8 mouse cellular contexts compared by ENCODE assay signal in the genomic region with DNA sequence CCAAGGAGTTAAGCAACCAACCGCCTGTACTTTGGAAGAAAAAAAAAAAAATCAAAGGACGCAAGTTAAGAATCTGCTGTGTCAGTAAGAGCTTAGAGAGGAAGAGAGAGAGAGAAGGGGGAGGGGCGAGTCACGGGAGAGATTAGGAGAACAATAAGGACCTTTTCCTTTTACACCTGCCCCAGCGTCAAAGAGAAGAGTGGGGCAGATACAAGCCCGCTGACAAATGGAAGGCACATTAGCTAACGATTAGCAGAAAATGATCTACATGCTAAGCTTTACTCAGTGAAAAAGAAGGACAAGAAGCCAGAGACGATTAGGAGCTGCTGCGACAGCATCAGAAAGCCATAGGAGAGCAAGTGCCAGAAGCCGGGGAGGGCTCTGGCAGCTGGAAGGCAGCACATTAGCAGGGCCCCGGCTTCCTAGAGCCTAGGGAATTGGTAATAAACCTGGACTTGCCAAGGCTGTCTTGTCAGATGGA.
A peak's percentile ranks its signal among the peaks of the same experiment; 100 is the strongest.
DNase-seq lines count a peak whose midpoint lies in the region; ATAC-seq and TF ChIP-seq lines count a peak whose summit lies in the region.

No protein-coding gene starts in this region.

- DNase-seq in gastrocnemius, adult 2 months, result no peak
- DNase-seq in gastrocnemius, postnatal 36 days, result no peak
- peak; percentile 12 for DNase-seq in brain, embryonic 18.5 days (ENCODE audit: low read depth, low spot score)
- peak; percentile 19 to 21 for DNase-seq in heart, postnatal 10 days
- peak; percentile 14 to 47 for DNase-seq in kidney, postnatal 4 days
- peak; percentile 49 for DNase-seq in retina, embryonic 14.5 days (ENCODE audit: low spot score)
- DNase-seq in urinary bladder, postnatal 36 days (ENCODE audit: low spot score in 2 of 2), result no peak

- intact Hi-C loops in gastrocnemius, adult 2 months (cut with DNase I), result no loop called here
- intact Hi-C loops in gastrocnemius, postnatal 36 days (cut with DNase I), result no loop called here
- intact Hi-C loops in heart, postnatal 10 days (cut with DNase I), result no loop called here

- TF ChIP-seq CTCF in gastrocnemius, adult 2 months (IDR thresholded peaks at IDR 0.05), result no peak

- no peak overlapping the region for H3K27ac ChIP-seq in gastrocnemius, adult 2 months

- peak overlapping the region; percentile 38 for H3K4me3 ChIP-seq in gastrocnemius, adult 2 months

- ATAC-seq in CD4-positive, CD25-positive, alpha-beta regulatory T cell, adult 4 months, result no peak

Comparison
In these comparisons a context has a peak if more than half of its experiments do, and no peak if none do; other contexts are left out.
1. DNase-seq: peak in brain, embryonic 18.5 days (single experiment), heart, postnatal 10 days (2 of 2), kidney, postnatal 4 days (2 of 2) and retina, embryonic 14.5 days (single experiment); none in gastrocnemius, adult 2 months (single experiment), gastrocnemius, postnatal 36 days (0 of 2) and urinary bladder, postnatal 36 days (0 of 2).